Mouse (Mus musculus): ENCODE measurements at regions not wholly inside any gene's neighbourhood (a gene's known extent, or its start where the extent isn't known, plus 50 kb on each side); places are given as distances from the start of the nearest gene placed in this dataset.

DNA sequence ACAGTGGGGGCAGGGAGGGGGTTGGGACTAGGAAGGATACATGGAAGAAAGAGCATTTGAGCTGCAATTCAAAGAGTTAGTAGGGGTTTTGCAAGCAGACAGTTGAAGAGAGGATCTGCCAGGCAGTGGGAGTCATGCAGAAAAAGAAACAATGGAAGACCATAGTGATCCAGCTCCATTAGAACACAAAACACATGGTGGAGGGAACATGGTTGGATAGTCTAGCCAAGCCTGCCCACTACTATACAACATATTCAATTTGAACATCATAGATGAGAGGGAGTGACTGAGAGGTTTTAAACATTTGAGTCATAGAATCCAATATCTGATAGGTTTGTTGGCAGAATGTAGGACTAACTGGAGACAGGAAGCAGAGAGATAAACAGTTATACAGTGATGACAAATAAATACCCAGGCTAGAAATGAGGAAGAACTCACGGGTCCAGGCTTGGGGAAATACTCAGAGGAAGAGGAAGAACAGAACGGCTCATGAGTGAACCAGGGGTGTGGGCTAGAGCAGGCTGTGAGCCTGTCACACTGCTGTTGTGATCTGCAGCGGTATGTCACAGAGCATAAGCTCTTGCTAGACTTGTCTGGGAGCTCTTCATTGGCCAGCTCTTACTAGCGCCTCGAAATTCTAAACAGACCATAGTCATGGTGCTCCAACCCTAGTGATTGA lies 646.5 kb downstream of the Bcl11a start:
- no peak for TF ChIP-seq POLR2A (IDR thresholded peaks at IDR 0.05; ENCODE audit: low read depth, low read length)
- TF ChIP-seq CTCF (IDR thresholded peaks at IDR 0.05; ENCODE audit: borderline replicate concordance, insufficient read depth, low read length) = no peak

Measured in embryonic fibroblast, embryonic 13.5 days (primary cell).